In genomic region chr15:80047973-80048372, GRCm38 (mm10) we compare ENCODE assay signal across 15 mouse cellular contexts.
"Had no signal": no experiment of that assay in that cellular context is flagged by ENCODE, and none has a peak within 500 bp of the region (broad histone marks: within the 10 kb centered on the region; RNA-seq: fewer than 3 reads in every experiment).

No protein-coding gene starts in this region.

- H3K4me3 ChIP-seq: limb, embryonic 15.5 days; lung, embryonic 15.5 days; midbrain, embryonic 13.5 days; myocyte; neural tube, embryonic 15.5 days had no signal

- H3K4me2 ChIP-seq: limb, embryonic 15.5 days; lung, embryonic 15.5 days; midbrain, embryonic 13.5 days; neural tube, embryonic 15.5 days had no signal

- DNase-seq: kidney, adult 9 months; kidney, postnatal 36 days; layer of hippocampus, adult 9-11 months; layer of hippocampus, postnatal 36 days; lung, postnatal 14 days; right cerebral cortex, adult 18-20 months; right cerebral cortex, postnatal 25 days; thymus, postnatal 4 days had no signal

- H3K36me3 ChIP-seq: limb, embryonic 15.5 days; lung, embryonic 15.5 days; midbrain, embryonic 13.5 days; neural tube, embryonic 15.5 days had no signal

- H3K27me3 ChIP-seq: limb, embryonic 15.5 days; lung, embryonic 15.5 days; midbrain, embryonic 13.5 days; neural tube, embryonic 15.5 days had no signal

- H3K9ac ChIP-seq: limb, embryonic 15.5 days; lung, embryonic 15.5 days; midbrain, embryonic 13.5 days; neural tube, embryonic 15.5 days had no signal

- H3K27ac ChIP-seq: kidney, postnatal 0 days; limb, embryonic 15.5 days; lung, embryonic 15.5 days; midbrain, embryonic 13.5 days; neural tube, embryonic 15.5 days; stomach, postnatal 0 days had no signal

- H3K4me1 ChIP-seq: midbrain, embryonic 13.5 days had no signal

- H3K9me3 ChIP-seq: limb, embryonic 15.5 days; neural tube, embryonic 15.5 days had no signal

- ATAC-seq: midbrain, embryonic 13.5 days had no signal
